In genomic region chr1:39695198-39695597, GRCm38 (mm10) we compare ENCODE assay signal across 17 mouse cellular contexts. TPM values are rescaled to one million over a fixed set of nuclear protein-coding genes. Genes with fewer than 3 reads are reported as not detected.
A peak's percentile ranks its signal among the peaks of the same experiment; 100 is the strongest.
DNase-seq lines count a peak whose midpoint lies in the region; ATAC-seq and TF ChIP-seq lines count a peak whose summit lies in the region.
"Had no signal": no experiment of that assay in that cellular context is flagged by ENCODE, and none has a peak within 500 bp of the region (broad histone marks: within the 10 kb centered on the region; RNA-seq: fewer than 3 reads in every experiment).

No protein-coding gene starts in this region.

- no peak overlapping the region for H3K4me3 ChIP-seq in kidney, embryonic 15.5 days (replicated peaks)
- no peak overlapping the region for H3K4me3 ChIP-seq in stomach, embryonic 16.5 days (replicated peaks; ENCODE audit: low read length)
- no peak overlapping the region for H3K4me3 ChIP-seq in midbrain, postnatal 0 days (ENCODE audit: low read depth, low read length)
- H3K4me3 ChIP-seq in forebrain, embryonic 14.5 days (ENCODE audit: low read depth, low read length), result no peak overlapping the region
- H3K4me3 ChIP-seq: embryonic facial prominence, embryonic 13.5 days; forebrain, embryonic 12.5 days; hindbrain, embryonic 13.5 days; neural tube, embryonic 12.5 days had no signal

- WGBS in kidney, embryonic 15.5 days, result 76% methylated on average over 4 of the region's 4 CpGs
- WGBS in stomach, embryonic 16.5 days, result 38% methylated on average over 4 of the region's 4 CpGs
- 40% methylated on average over 4 of the region's 4 CpGs for WGBS in midbrain, postnatal 0 days
- WGBS in forebrain, embryonic 14.5 days, result 30% methylated on average over 4 of the region's 4 CpGs

- H3K9me3 ChIP-seq in kidney, embryonic 15.5 days (replicated peaks), result no peaks in the 10 kb centered on the region
- H3K9me3 ChIP-seq in stomach, embryonic 16.5 days (replicated peaks; ENCODE audit: control insufficient read depth, low read length), result no peaks in the 10 kb centered on the region
- no peaks in the 10 kb centered on the region for H3K9me3 ChIP-seq in midbrain, postnatal 0 days (ENCODE audit: low read length)
- no peaks in the 10 kb centered on the region for H3K9me3 ChIP-seq in forebrain, embryonic 14.5 days (replicated peaks; ENCODE audit: control insufficient read depth, low read length)
- H3K9me3 ChIP-seq: embryonic facial prominence, embryonic 13.5 days; forebrain, embryonic 12.5 days; hindbrain, embryonic 13.5 days; neural tube, embryonic 12.5 days had no signal

- no peak overlapping the region for H3K9ac ChIP-seq in kidney, embryonic 15.5 days
- H3K9ac ChIP-seq in stomach, embryonic 16.5 days (ENCODE audit: low read length), result no peak overlapping the region
- no peak overlapping the region for H3K9ac ChIP-seq in midbrain, postnatal 0 days (replicated peaks; ENCODE audit: low read length, poor library complexity, severe bottlenecking)
- H3K9ac ChIP-seq in forebrain, embryonic 14.5 days (ENCODE audit: low read length), result no peak overlapping the region
- H3K9ac ChIP-seq: embryonic facial prominence, embryonic 13.5 days; forebrain, embryonic 12.5 days; hindbrain, embryonic 13.5 days; neural tube, embryonic 12.5 days had no signal

- H3K4me1 ChIP-seq in kidney, embryonic 15.5 days, result peaks cover 57% of the 10 kb centered on the region
- 0 out of 2 replicates have a peak, but pooled peaks cover 6% of the 10 kb centered on the region for H3K4me1 ChIP-seq in stomach, embryonic 16.5 days (ENCODE audit: control insufficient read depth, insufficient read depth, low read length)
- H3K4me1 ChIP-seq in midbrain, postnatal 0 days (ENCODE audit: insufficient read depth, low read length), result no peaks in the 10 kb centered on the region
- 0 out of 2 replicates have a peak, but pooled peaks cover 5% of the 10 kb centered on the region for H3K4me1 ChIP-seq in forebrain, embryonic 14.5 days (ENCODE audit: control insufficient read depth, insufficient read depth, low read length)

- no peak for TF ChIP-seq CTCF in midbrain, postnatal 0 days (IDR thresholded peaks at IDR 0.05)

- peak overlapping the region; percentile 59 for H3K27ac ChIP-seq in kidney, embryonic 15.5 days
- H3K27ac ChIP-seq in stomach, embryonic 16.5 days (ENCODE audit: low read length), result no peak overlapping the region
- no peak overlapping the region for H3K27ac ChIP-seq in midbrain, postnatal 0 days (ENCODE audit: low read depth, low read length)
- no peak overlapping the region for H3K27ac ChIP-seq in forebrain, embryonic 14.5 days (ENCODE audit: low read depth, low read length)
- H3K27ac ChIP-seq: embryonic facial prominence, embryonic 13.5 days; forebrain, embryonic 12.5 days; hindbrain, embryonic 13.5 days; neural tube, embryonic 12.5 days had no signal

- H3K36me3 ChIP-seq in kidney, embryonic 15.5 days, result no peaks in the 10 kb centered on the region
- no peaks in the 10 kb centered on the region for H3K36me3 ChIP-seq in stomach, embryonic 16.5 days (ENCODE audit: control insufficient read depth, insufficient read depth, low read length)
- no peaks in the 10 kb centered on the region for H3K36me3 ChIP-seq in midbrain, postnatal 0 days (ENCODE audit: insufficient read depth, low read length)
- no peaks in the 10 kb centered on the region for H3K36me3 ChIP-seq in forebrain, embryonic 14.5 days (ENCODE audit: control insufficient read depth, insufficient read depth, low read length)
- H3K36me3 ChIP-seq: embryonic facial prominence, embryonic 13.5 days; forebrain, embryonic 12.5 days; hindbrain, embryonic 13.5 days; neural tube, embryonic 12.5 days had no signal

- ATAC-seq in kidney, embryonic 15.5 days (replicated peaks; ENCODE audit: low FRiP score), result peak; percentile 70
- ATAC-seq in stomach, embryonic 16.5 days (ENCODE audit: insufficient read depth, low FRiP score), result peak; percentile 32; the same call in 1 of the 2 replicates
- ATAC-seq in midbrain, postnatal 0 days (ENCODE audit: low FRiP score), result no peak
- ATAC-seq in forebrain, embryonic 14.5 days, result no peak
- ATAC-seq: activated CD4-positive, CD25-positive, alpha-beta regulatory T cell, adult 4 months had no signal

- no peaks in the 10 kb centered on the region for H3K27me3 ChIP-seq in kidney, embryonic 15.5 days
- H3K27me3 ChIP-seq in stomach, embryonic 16.5 days (ENCODE audit: control insufficient read depth, insufficient read depth, low read length), result no peaks in the 10 kb centered on the region
- H3K27me3 ChIP-seq in midbrain, postnatal 0 days (ENCODE audit: insufficient read depth, low read length), result no peaks in the 10 kb centered on the region
- no peaks in the 10 kb centered on the region for H3K27me3 ChIP-seq in forebrain, embryonic 14.5 days (replicated peaks; ENCODE audit: control insufficient read depth, insufficient read depth, low read length)
- H3K27me3 ChIP-seq: embryonic facial prominence, embryonic 13.5 days; neural tube, embryonic 12.5 days had no signal

- DNase-seq in kidney, adult 18-20 months, result peak; percentile 30
- no peak for DNase-seq in kidney, postnatal 10 days
- peak; percentile 22 for DNase-seq in brain, adult 2 months (ENCODE audit: low read depth, low spot score)
- no peak for DNase-seq in midbrain, postnatal 0 days (ENCODE audit: low spot score)
- no peak for DNase-seq in forebrain, embryonic 14.5 days (ENCODE audit: low spot score)
- DNase-seq: cerebellum, adult 11 months; lung, postnatal 4 days; midbrain, embryonic 14.5 days had no signal

- H3K4me2 ChIP-seq in kidney, embryonic 15.5 days, result no peak overlapping the region
- H3K4me2 ChIP-seq in stomach, embryonic 16.5 days (ENCODE audit: low read depth, low read length), result no peak overlapping the region
- H3K4me2 ChIP-seq in midbrain, postnatal 0 days (ENCODE audit: low read depth, low read length, poor library complexity, severe bottlenecking), result no peak overlapping the region
- no peak overlapping the region for H3K4me2 ChIP-seq in forebrain, embryonic 14.5 days (ENCODE audit: low read length)
- H3K4me2 ChIP-seq: embryonic facial prominence, embryonic 13.5 days; forebrain, embryonic 12.5 days; hindbrain, embryonic 13.5 days; neural tube, embryonic 12.5 days had no signal

RNA-seq across cellular contexts. Expression of gene Rfx8, which starts 25.6 kb away (rescaled TPM):
- polyA plus RNA-seq in kidney, embryonic 15.5 days (2015; fragmentation: Nextera tagmentation; extraction: Ambion mirVana), result 0.31 and 0.51 TPM in 2 replicates
- 0.19 and 0.26 TPM in 2 replicates for polyA plus RNA-seq in stomach, embryonic 16.5 days (2015; fragmentation: Nextera tagmentation; extraction: Ambion mirVana)
- total RNA-seq in midbrain, postnatal 0 days (2014; rRNA removed), result 0.52 and 0.66 TPM in 2 replicates
- polyA plus RNA-seq in midbrain, postnatal 0 days (2015; fragmentation: Nextera tagmentation; extraction: Ambion mirVana), result 0.28 and 0.39 TPM in 2 replicates
- 0.19 and 0.32 TPM in 2 replicates for polyA plus RNA-seq in forebrain, embryonic 14.5 days (2014; fragmentation: Nextera tagmentation; extraction: Ambion mirVana)
- total RNA-seq: gastrocnemius, adult 18-20 months; MEL had no signal
- polyA plus RNA-seq: activated CD4-positive, CD25-positive, alpha-beta regulatory T cell, adult 4 months; forebrain, embryonic 12.5 days; neural tube, embryonic 12.5 days had no signal

RNA-seq across cellular contexts. Expression of gene Creg2, which starts 43.9 kb away (rescaled TPM):
- polyA plus RNA-seq in kidney, embryonic 15.5 days (2015; fragmentation: Nextera tagmentation; extraction: Ambion mirVana), result 0.08 and 0.18 TPM in 2 replicates
- polyA plus RNA-seq in stomach, embryonic 16.5 days (2015; fragmentation: Nextera tagmentation; extraction: Ambion mirVana), result 0.29 and 0.34 TPM in 2 replicates
- 24.3 and 25.9 TPM in 2 replicates for total RNA-seq in midbrain, postnatal 0 days (2014; rRNA removed)
- 13.6 and 14.6 TPM in 2 replicates for polyA plus RNA-seq in midbrain, postnatal 0 days (2015; fragmentation: Nextera tagmentation; extraction: Ambion mirVana)
- polyA plus RNA-seq in forebrain, embryonic 14.5 days (2014; fragmentation: Nextera tagmentation; extraction: Ambion mirVana), result 0.65 and 0.80 TPM in 2 replicates
- total RNA-seq: MEL had no signal

Comparison
In these comparisons a context has a peak if more than half of its experiments do, and no peak if none do; other contexts are left out.
1. DNase-seq: peak in kidney, adult 18-20 months (single experiment) and brain, adult 2 months (single experiment); none in kidney, postnatal 10 days (single experiment), midbrain, postnatal 0 days (single experiment) and forebrain, embryonic 14.5 days (single experiment).
2. ATAC-seq: peak in kidney, embryonic 15.5 days (single experiment) and stomach, embryonic 16.5 days (single experiment); none in midbrain, postnatal 0 days (single experiment) and forebrain, embryonic 14.5 days (single experiment).